Mouse (Mus musculus) heart, postnatal 36 days (tissue): ENCODE data around the gene Ifit3. TPM values are rescaled to one million over a fixed set of nuclear protein-coding genes. Genes with fewer than 3 reads are reported as not detected.
"Not testable (repeated sequence)": the region's sequence is repeated elsewhere in the genome, so short reads cannot be mapped to it uniquely, and the experiment has no call there.

ENCODE experiments used
- DNase-seq, 2 experiments: peaks; one replicate each; pipeline ENCODE4 v3.0.0; 2021 to 2022
- intact Hi-C: fragments of 180-260 bp; cut with DNase I; formaldehyde crosslinking; loops from one replicate; pipeline ENCODE4 v1.15.1; 2025
- total RNA-seq, 2 experiments: library from RNA; stranded (reverse); gene quantifications; 2 replicates each; pipeline ENCODE4 v1.2.3; 2021

The Ifit3 gene
- total RNA-seq, 2 experiments from 2014 or later, result 4.2 to 9.2 TPM

DNA sequence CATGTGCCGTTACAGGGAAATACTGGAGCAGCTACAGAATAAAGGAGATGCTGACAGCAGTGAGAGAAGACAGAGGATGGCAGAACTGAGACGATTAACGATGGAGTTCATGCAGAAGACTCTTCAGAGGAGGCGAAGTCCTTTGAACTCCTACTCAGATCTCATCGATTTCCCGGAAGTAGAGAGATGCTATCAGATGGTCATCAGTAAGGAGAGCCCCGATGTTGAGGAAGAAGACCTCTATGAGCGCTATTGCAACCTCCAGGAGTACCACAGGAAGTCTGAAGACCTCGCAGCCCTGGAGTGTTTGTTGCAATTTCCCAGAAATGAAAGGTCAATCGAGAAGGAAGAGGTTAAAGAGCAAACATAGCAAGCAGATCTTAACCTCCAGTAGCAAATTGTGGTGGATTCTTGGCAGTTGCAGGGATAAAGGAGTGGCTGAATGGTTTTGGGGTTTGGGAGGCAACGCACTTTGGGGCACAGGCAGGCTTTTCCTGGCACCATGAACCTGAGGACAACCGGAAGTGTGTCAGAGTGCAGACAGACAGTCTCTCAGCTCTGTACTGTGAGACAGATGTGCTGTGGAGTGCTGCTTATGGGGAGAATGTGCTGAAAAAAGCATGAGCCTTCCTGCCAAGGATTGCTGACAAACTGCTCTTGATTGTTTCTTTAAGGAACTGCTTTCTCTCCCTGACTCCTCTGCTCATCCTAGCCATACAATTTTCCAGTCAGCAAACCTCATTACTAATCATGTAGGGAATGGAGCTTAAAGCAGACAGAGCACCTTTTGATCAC, 4.8 kb downstream of the Ifit3 start:
- not testable (repeated sequence) for DNase-seq
- intact Hi-C loops, result loop anchor here (2.0 kb wide), 1 partner anchor 17 kb away; no protein-coding TSS in a partner anchor

GRCm38 (mm10) chr19:34588959-34589358, 5.6 kb downstream of the Ifit3 start:
- intact Hi-C loops, result loop anchor here (2.0 kb wide), 1 partner anchor 16 kb away; no protein-coding TSS in a partner anchor

GRCm38 (mm10) chr19:34593456-34593855, 10.1 kb downstream of the Ifit3 start:
- DNase-seq, result no peak
- intact Hi-C loops, result no loop called here

More at GRCm38 (mm10) chr19:34588959-34589358, 5.6 kb downstream of the Ifit3 start:
- DNase-seq, result no peak

- intact Hi-C loops, DNase-seq: not testable (repeated sequence)
Observed at GRCm38 (mm10) chr19:34594523-34594922, 11.2 kb downstream of the Ifit3 start.

GRCm38 (mm10) chr19:34596811-34597210, 13.5 kb downstream of the Ifit3 start:
- intact Hi-C loops, result no loop called here
- DNase-seq, result no peak

DNA sequence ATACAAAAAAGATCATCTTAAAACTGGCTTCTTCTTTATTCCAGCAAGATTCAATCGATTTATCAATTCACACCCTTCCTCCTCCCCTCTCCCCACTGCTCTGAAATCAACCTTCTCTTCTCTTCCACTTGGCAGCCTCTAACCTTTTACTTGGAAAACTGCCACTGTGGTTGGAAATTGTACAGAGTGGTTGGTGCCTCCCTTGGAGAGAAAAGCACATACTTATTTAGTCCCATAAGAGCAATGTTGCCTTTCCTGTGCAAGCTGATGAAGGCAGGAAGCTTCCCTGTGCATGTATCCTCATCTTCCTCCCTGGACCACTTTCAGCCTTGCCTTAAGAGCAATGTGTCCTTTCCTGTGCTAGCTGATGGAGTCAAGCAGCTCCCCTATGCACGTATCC, 15.0 kb downstream of the Ifit3 start:
- DNase-seq, result peak; percentile 59
- intact Hi-C loops, result no loop called here

DNA sequence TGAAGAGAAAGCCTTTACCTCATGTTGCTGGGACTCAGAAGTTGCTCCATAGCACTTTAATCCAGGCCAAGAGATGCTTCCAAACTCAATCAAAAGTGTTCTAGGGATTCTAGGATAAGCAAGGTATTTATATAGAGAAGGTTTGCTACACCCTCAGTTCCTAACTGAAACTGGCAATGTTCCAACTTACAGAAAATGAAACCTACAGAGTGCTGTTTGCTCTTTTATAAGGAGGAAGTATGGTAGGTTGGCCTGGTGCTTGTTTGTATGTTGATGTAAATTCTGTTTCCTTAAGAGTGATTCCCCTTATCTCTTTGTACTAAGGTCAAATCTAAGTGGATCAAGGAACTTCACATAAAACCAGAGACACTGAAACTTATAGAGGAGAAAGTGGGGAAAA, 15.9 kb downstream of the Ifit3 start:
- intact Hi-C loops, DNase-seq: not testable (repeated sequence)

DNA sequence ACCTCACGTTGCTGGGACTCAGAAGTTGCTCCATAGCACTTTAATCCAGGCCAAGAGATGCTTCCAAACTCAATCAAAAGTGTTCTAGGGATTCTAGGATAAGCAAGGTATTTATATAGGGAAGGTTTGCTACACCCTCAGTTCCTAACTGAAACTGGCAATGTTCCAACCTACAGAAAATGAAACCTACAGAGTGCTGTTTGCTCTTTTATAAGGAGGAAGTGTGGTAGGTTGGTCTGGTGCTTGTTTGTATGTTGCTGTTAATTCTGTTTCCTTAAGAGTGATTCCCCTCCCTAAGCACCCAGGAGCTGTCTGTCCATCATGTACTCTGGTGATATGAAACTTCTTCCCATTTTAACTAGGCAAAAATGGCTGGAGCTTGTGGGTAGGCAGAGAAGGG, 18.6 kb downstream of the Ifit3 start, which contains the start of gene Ifit1bl1:
TSS of gene Ifit1bl1 (minus strand) at position 69 of the 400 bp plus-strand sequence.
- DNase-seq, result not testable (repeated sequence)

GRCm38 (mm10) chr19:34605472-34605871, 22.1 kb downstream of the Ifit3 start:
- no peak for DNase-seq
- intact Hi-C loops, result loop anchor here (2.0 kb wide), 2 partner anchors 17 to 57 kb away; no protein-coding TSS in a partner anchor

More for the DNA sequence above, 18.6 kb downstream of the Ifit3 start, which contains the start of gene Ifit1bl1:
- intact Hi-C loops, result not testable (repeated sequence)

DNA sequence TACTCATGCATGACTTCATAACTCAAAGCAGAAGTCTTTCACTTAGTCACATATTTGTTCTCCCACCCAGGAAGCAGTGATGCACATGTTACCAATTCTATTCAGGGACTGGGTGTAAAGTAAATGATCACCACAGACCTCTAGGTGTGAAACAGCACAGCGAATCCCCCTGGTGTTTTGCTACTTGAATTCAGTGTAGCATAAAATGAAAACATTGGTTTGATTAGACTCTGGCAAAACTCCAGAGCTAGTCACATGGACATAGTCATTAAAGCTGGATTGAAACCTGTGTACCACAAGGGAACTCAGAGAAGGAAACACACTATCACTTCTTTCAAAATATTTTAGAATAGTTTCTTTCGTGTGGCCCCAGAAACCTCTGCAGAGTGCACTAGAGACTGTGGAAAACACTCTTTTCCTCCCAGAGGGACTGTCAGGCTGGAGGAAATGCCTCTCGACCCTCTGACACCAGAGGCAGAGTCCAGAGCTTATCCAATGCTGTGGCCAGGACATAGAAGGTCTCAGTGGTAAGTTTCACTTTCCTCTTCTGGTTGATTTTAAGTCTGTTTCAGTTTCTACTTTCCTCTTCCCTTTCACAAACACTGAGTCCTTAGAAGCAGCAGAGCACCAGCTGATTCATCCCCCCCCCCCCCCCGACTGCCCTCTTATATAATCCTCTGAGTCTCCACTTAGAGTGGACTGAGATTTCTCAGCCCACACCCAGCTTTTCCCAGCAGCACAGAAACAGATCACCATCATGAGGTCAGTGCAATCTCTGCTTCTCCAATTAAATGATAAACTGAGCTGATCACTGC, 24.1 kb downstream of the Ifit3 start, which contains the start of gene Ifit3b:
TSS of gene Ifit3b (plus strand) at position 734 of the 815 bp plus-strand sequence.
- intact Hi-C loops, result not testable (repeated sequence)
- peak; percentile 50 to 72 for DNase-seq

DNA sequence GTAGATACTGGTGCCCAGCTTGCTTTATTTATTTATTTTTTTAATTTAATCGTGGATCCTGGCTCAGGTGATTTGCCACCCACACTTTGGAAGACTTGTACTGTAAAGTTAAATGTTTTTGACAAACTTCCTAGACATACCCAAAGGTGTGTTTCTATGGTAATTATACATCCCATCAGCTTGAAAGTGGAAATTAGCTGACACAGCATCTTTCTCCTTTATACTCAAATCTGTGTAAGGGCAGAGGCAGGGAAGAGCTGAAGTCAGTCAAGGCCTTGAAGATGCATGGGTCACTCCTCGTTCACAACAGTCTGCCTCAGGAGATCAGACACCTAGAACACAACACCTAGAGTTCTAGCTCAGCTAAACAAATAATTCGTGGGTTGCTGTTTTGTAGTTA, 26.8 kb downstream of the Ifit3 start:
- intact Hi-C loops, DNase-seq: not testable (repeated sequence)

DNA sequence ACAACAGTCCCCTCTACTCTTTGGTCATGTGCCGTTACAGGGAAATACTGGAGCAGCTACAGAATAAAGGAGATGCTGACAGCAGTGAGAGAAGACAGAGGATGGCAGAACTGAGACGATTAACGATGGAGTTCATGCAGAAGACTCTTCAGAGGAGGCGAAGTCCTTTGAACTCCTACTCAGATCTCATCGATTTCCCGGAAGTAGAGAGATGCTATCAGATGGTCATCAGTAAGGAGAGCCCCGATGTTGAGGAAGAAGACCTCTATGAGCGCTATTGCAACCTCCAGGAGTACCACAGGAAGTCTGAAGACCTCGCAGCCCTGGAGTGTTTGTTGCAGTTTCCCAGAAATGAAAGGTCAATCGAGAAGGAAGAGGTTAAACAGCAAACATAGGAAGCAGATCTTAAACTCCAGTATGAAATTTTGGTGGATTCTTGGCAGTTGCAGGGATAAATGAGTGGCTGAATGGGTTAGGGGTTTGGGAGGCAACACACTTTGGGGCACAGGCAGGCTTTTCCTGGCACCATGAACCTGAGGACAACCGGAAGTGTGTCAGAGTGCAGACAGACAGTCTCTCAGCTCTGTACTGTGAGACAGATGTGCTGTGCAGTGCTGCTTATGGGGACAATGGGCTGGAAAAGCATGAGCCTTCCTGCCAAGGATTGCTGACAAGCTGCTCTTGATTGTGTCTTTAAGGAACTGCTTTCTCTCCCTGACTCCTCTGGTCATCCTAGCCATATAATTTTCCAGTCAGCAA, 29.1 kb downstream of the Ifit3 start:
- DNase-seq, intact Hi-C loops: not testable (repeated sequence)

GRCm38 (mm10) chr19:34620871-34621270, 37.5 kb downstream of the Ifit3 start:
- intact Hi-C loops, result no loop called here
- DNase-seq, result no peak

DNA sequence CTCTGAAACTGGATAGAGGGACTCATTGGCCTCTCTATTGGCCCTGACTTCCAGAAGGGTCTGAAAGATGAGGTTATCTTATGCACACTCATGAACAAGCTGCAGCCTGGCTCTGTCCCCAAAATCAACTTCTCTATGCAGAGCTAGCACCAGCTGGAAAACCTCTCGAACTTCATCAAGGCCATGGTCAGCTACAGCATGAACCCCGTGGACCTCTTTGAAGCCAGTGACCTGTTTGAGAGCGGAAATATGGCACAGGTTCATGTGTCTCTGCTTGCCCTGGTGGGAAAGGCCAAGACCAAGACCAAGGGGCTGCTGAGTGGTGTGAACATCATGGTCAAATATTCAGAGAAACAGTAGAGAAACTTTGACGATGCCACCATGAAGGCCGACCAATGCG, 40.5 kb downstream of the Ifit3 start:
- no peak for DNase-seq
- intact Hi-C loops, result no loop called here

- no peak for DNase-seq
- intact Hi-C loops, result no loop called here
Observed at GRCm38 (mm10) chr19:34624663-34625062, 41.3 kb downstream of the Ifit3 start.

- DNase-seq, result no peak
- intact Hi-C loops, result no loop called here
Observed at GRCm38 (mm10) chr19:34627496-34627895, 44.2 kb downstream of the Ifit3 start.

GRCm38 (mm10) chr19:34631487-34631886, 48.2 kb downstream of the Ifit3 start:
- intact Hi-C loops, result no loop called here
- DNase-seq, result no peak

DNA sequence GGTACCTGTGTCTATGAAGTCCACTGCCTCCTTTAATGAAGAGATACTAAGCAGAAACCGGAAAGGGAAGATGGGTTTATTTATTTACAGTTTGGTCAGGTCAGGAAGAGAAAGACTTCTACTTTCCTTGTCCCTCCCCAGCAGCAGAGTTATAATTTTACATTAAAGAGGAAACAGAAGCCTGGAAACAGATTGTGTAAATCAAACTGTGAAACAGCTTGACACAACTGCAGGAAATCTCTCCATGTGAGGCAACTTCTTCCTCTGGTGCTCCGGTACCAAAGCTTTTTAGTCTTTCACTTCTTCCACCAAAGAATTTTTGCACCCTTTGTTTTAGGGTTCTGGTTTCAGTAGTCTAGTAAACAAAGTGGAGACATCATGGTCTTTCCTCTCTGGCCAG, 50.2 kb downstream of the Ifit3 start:
- no peak for DNase-seq
- intact Hi-C loops, result no loop called here

DNA sequence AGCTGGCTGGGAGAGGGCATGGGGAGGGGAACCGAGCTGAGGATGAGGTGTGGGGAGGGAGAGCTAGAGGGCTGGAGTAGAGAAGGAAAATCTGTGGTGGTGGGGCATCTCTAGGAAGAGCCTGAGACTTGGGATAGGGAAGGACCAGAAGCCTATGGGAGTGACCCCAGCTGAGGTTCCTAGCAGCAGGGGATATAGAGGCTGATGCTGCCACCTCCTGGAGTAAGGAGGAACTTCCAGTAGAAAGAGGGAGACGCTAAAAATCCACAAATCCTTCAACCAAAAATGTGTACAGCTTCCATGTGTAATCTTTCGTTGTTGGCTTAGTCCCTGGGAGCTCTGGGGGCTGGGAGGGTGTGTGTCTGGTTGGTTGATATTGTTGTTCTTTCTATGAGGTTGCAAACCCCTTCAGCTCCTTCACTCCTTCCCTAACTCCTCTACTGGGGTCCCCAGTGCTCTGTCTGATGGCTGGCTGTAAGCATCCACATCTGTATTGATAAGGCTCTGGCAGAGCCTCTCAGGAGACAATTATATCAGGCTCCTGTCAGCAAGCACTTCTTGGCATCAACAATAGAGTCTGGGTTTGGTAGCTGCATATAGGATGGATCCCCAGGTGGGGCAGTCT, 53.7 kb downstream of the Ifit3 start:
- peak; percentile 71 to 72 for DNase-seq
- intact Hi-C loops, result loop anchor here (1.0 to 5.0 kb wide), 4 partner anchors 89 to 392 kb away; no protein-coding TSS in a partner anchor
